Mouse (Mus musculus) heart, adult 2 months (tissue): ENCODE data around the gene Ndufa12. TPM values are rescaled to one million over a fixed set of nuclear protein-coding genes. Genes with fewer than 3 reads are reported as not detected.

ENCODE experiments used
- DNase-seq, 2 experiments: peaks; one replicate each; pipeline ENCODE4 v3.0.0; 2021
- H3K27ac ChIP-seq: fragments of 200-600 bp; 2 replicates; pipeline ENCODE4 v1.8.1; 2022
- H3K27me3 ChIP-seq: fragments of 200-500 bp; 2 replicates; pipeline ENCODE4 v1.6.1; 2012; ENCODE audit warnings: mild to moderate bottlenecking, low read length, inconsistent platforms, mixed read lengths; ENCODE audit not compliant: control insufficient read depth, insufficient read depth
- H3K36me3 ChIP-seq: fragments of 200-500 bp; 2 replicates; pipeline ENCODE4 v1.6.1; 2012; ENCODE audit warnings: low read length, inconsistent platforms; ENCODE audit not compliant: control insufficient read depth, insufficient read depth
- H3K4me1 ChIP-seq: fragments of 200-500 bp; 2 replicates; pipeline ENCODE4 v1.6.1; 2011; ENCODE audit warnings: low read length; ENCODE audit not compliant: control insufficient read depth, insufficient read depth
- H3K4me3 ChIP-seq: fragments of 200-600 bp; 2 replicates; pipeline ENCODE4 v1.8.1; 2022
- H3K79me2 ChIP-seq: fragments of 200-500 bp; replicated peaks from 2 replicates; pipeline ENCODE4 v1.6.1; 2012; ENCODE audit warnings: mild to moderate bottlenecking, inconsistent platforms, low read length, moderate library complexity, mixed read lengths; ENCODE audit not compliant: control insufficient read depth, insufficient read depth
- H3K9ac ChIP-seq: fragments of 200-500 bp; 2 replicates; pipeline ENCODE4 v1.6.1; 2012; ENCODE audit warnings: low read depth, mild to moderate bottlenecking, control low read depth, inconsistent platforms, low read length, mixed read lengths
- CTCF ChIP-seq: fragments of 200-600 bp; IDR thresholded peaks from 2 replicates; pipeline ENCODE4 v1.8.1; 2022; ENCODE audit warnings: antibody characterized with exemption, mild to moderate bottlenecking, moderate library complexity
- EP300 ChIP-seq: fragments of 200-500 bp; IDR thresholded peaks from 2 replicates; pipeline ENCODE4 v1.6.1; 2011; ENCODE audit warnings: low read depth, low read length, control low read depth; ENCODE audit not compliant: insufficient read depth
- POLR2A ChIP-seq: fragments of 200-500 bp; IDR thresholded peaks from 2 replicates; pipeline ENCODE4 v1.6.1; 2011; ENCODE audit warnings: mild to moderate bottlenecking, low read depth, low read length, control low read depth; ENCODE audit not compliant: insufficient read depth
- WGBS: fragments of 180-500 bp; shearing (Covaris S2); methylation state at CpG from one replicate; pipeline ENCODE4 v1.1.7; 2018; 5-methylcytosine and 5-hydroxymethylcytosine counted together
- intact Hi-C: fragments of 180-260 bp; cut with DNase I; formaldehyde crosslinking; loops from one replicate; pipeline ENCODE4 v1.15.1; 2025
- polyA plus RNA-seq: library from polyadenylated mRNA; depleted of rRNA; stranded (reverse); fragments of >200 nt; gene quantifications from 2 replicates; pipeline ENCODE4 v1.2.3, GENCODE M21; 2012
- total RNA-seq, 2 experiments: library from RNA; stranded (reverse); gene quantifications; 2 replicates each; pipeline ENCODE4 v1.2.3; 2021

Gene Ndufa12
- total and polyA plus RNA-seq, 3 experiments: 434 to 870 (median 804) TPM

DNA sequence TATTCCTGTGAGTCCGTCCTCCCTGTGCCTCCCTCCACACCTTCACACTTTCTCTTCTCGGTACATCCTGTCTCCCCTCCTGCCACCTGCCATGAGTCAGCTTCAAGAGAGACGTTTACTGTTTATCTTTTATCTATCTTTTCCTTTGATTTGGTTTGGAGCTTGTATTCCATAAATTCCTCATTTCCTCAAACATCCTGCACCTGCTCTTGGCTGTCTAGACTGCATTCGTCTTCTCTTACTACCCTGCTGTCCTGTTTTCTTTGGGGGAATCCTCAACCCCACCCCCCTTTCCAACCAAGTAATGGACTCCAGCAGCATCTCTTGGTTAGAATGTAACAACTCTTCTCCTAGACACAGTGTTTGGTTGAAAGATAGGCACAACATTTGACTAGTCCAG, 36.7 kb downstream of the Ndufa12 start:
- no peak for TF ChIP-seq CTCF
- no peak for TF ChIP-seq POLR2A
- TF ChIP-seq EP300: no peak
- no peak overlapping the region for H3K4me3 ChIP-seq
- H3K4me1 ChIP-seq: no peaks in the 10 kb centered on the region
- no peaks in the 10 kb centered on the region for H3K36me3 ChIP-seq
- no peak overlapping the region for H3K9ac ChIP-seq
- no peaks in the 10 kb centered on the region; the same call in 1 of the 2 replicates for H3K27me3 ChIP-seq
- H3K79me2 ChIP-seq: no peaks in the 10 kb centered on the region
- DNase-seq: no peak
- H3K27ac ChIP-seq: no peak overlapping the region
- intact Hi-C loops: no loop called here
- 45% methylated on average over 4 of the region's 4 CpGs for WGBS

DNA sequence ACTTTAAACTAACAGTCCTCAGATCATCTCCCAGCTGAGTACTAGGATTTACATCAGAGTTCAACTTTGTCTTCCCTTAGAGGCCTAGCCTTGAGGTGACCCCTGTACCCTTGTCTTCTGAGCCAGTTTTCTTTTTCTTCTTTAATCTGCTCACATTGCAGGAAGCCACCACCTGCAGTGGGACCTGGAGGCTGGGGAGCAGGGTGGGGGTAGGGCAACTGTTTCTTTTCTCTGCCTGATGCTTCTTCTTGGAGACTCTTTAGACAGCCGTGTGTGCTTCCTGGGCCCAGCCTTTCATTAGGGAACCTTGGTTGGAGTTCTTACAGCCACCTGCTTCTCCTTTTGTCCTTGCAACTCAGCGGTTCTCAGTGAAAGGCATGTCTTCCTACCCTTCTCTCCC, 42.8 kb downstream of the Ndufa12 start:
- no peaks in the 10 kb centered on the region for H3K27me3 ChIP-seq
- H3K36me3 ChIP-seq: no peaks in the 10 kb centered on the region
- H3K9ac ChIP-seq: no peak overlapping the region
- no peak overlapping the region for H3K4me3 ChIP-seq
- WGBS: 80% methylated on average over 2 of the region's 2 CpGs
- TF ChIP-seq POLR2A: no peak
- no peak for DNase-seq
- intact Hi-C loops: no loop called here
- H3K79me2 ChIP-seq: no peaks in the 10 kb centered on the region
- H3K4me1 ChIP-seq: no peaks in the 10 kb centered on the region
- no peak overlapping the region for H3K27ac ChIP-seq

DNA sequence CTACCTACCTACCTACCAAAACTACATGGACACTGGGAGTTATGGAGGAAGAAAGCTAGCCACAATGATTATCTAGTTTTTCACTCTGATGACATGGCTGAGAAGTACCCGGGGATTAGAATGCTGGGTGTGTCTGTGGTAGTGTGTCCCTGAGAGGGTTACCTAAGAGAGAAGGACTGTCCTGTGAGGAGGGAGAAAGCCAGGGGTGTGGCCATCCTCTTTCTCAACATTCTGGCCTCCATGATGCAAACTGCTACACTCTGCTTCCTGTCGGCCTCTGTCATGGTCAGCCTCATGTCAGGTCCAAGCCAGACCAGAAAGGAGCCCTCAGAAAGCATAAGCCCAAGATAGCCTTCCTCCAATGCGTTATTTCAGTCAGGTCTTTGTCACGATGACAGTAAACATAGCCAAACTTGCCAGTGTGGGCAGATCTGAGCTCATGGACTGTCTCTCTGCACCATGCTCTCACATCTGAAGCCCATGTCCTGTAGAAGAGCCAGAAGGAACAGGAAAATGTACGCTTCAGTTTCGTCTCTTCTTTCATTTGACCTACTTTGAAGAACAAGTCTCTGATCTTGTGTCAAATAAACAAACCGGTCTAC, 49.3 kb downstream of the Ndufa12 start:
- Histone ChIP-seq H3K9ac (no peak overlapping the region), H3K27me3 (no peaks in the 10 kb centered on the region), H3K36me3 (no peaks in the 10 kb centered on the region), H3K79me2 (no peaks in the 10 kb centered on the region), H3K4me1 (no peaks in the 10 kb centered on the region), H3K4me3 (no peak overlapping the region), H3K27ac (no peak overlapping the region)
- TF ChIP-seq POLR2A (no peak), CTCF (no peak), EP300 (no peak)
- WGBS: 85% methylated on average over 7 of the region's 7 CpGs
- DNase-seq: no peak
- intact Hi-C loops: no loop called here

GRCm38 (mm10) chr10:94249575-94250456, 51.3 kb downstream of the Ndufa12 start:
- Histone ChIP-seq H3K27ac (no peak overlapping the region), H3K4me3 (no peak overlapping the region), H3K27me3 (no peaks in the 10 kb centered on the region), H3K9ac (no peak overlapping the region), H3K4me1 (no peaks in the 10 kb centered on the region), H3K79me2 (no peaks in the 10 kb centered on the region), H3K36me3 (no peaks in the 10 kb centered on the region)
- no peak for TF ChIP-seq POLR2A
- WGBS: 25% methylated on average over 22 of the region's 22 CpGs
- peak; percentile 23 to 26 for DNase-seq
- intact Hi-C loops: no loop called here

- intact Hi-C loops: no loop called here
- Histone ChIP-seq H3K4me3 (no peak overlapping the region), H3K79me2 (no peaks in the 10 kb centered on the region), H3K9ac (no peak overlapping the region), H3K4me1 (no peaks in the 10 kb centered on the region), H3K27ac (no peak overlapping the region), H3K36me3 (no peaks in the 10 kb centered on the region), H3K27me3 (no peaks in the 10 kb centered on the region)
- WGBS: 47% methylated on average over 17 of the region's 17 CpGs
- TF ChIP-seq EP300 (no peak), POLR2A (no peak), CTCF (no peak)
- no peak for DNase-seq
Measured at GRCm38 (mm10) chr10:94253260-94253807, 54.8 kb downstream of the Ndufa12 start.

GRCm38 (mm10) chr10:94254766-94255165, 56.2 kb downstream of the Ndufa12 start:
- Histone ChIP-seq H3K4me1 (no peaks in the 10 kb centered on the region), H3K4me3 (no peak overlapping the region), H3K27ac (no peak overlapping the region), H3K9ac (no peak overlapping the region), H3K79me2 (no peaks in the 10 kb centered on the region), H3K36me3 (no peaks in the 10 kb centered on the region), H3K27me3 (no peaks in the 10 kb centered on the region)
- TF ChIP-seq POLR2A (no peak), EP300 (no peak), CTCF (no peak)
- WGBS: 85% methylated on average over 3 of the region's 3 CpGs
- intact Hi-C loops: no loop called here
- DNase-seq: no peak
